8 mouse cellular contexts compared by ENCODE assay signal in genomic region chr2:131909683-131910572, GRCm38 (mm10). TPM values are rescaled to one million over a fixed set of nuclear protein-coding genes. Genes with fewer than 3 reads are reported as not detected.
A peak's percentile ranks its signal among the peaks of the same experiment; 100 is the strongest.
DNase-seq lines count a peak whose midpoint lies in the region; ATAC-seq and TF ChIP-seq lines count a peak whose summit lies in the region.

TSS of gene Prnp (plus strand) at chr2:131909928.
TSS of gene Prn (plus strand) at chr2:131909957.

- no peaks in the 10 kb centered on the region for H3K27me3 ChIP-seq in heart, embryonic 12.5 days (replicated peaks)
- H3K27me3 ChIP-seq in kidney, postnatal 0 days (ENCODE audit: insufficient read depth, low read length) = no peaks in the 10 kb centered on the region
- H3K27me3 ChIP-seq in liver, embryonic 11.5 days (replicated peaks; ENCODE audit: control insufficient read depth, insufficient read depth, low read length) = no peaks in the 10 kb centered on the region
- no peaks in the 10 kb centered on the region for H3K27me3 ChIP-seq in stomach, embryonic 14.5 days (ENCODE audit: control insufficient read depth, insufficient read depth, low read length)

- 5% methylated on average over 51 of the region's 52 CpGs for WGBS in heart, embryonic 12.5 days
- WGBS in kidney, postnatal 0 days = 6% methylated on average over 47 of the region's 52 CpGs
- WGBS in liver, embryonic 11.5 days = 6% methylated on average over 52 of the region's 52 CpGs
- WGBS in stomach, embryonic 14.5 days = 5% methylated on average over 52 of the region's 52 CpGs

- no peak for TF ChIP-seq CTCF in kidney, postnatal 0 days (IDR thresholded peaks at IDR 0.05; ENCODE audit: low read depth)

- H3K9me3 ChIP-seq in heart, embryonic 12.5 days (replicated peaks) = no peaks in the 10 kb centered on the region
- no peaks in the 10 kb centered on the region for H3K9me3 ChIP-seq in kidney, postnatal 0 days (replicated peaks; ENCODE audit: low read length)
- H3K9me3 ChIP-seq in liver, embryonic 11.5 days (ENCODE audit: control insufficient read depth, low read length) = no peaks in the 10 kb centered on the region
- H3K9me3 ChIP-seq in stomach, embryonic 14.5 days (ENCODE audit: control insufficient read depth, low read depth, low read length) = no peaks in the 10 kb centered on the region

- H3K9ac ChIP-seq in heart, embryonic 12.5 days = peak within 1 kb of the TSS; percentile 80
- H3K9ac ChIP-seq in kidney, postnatal 0 days (ENCODE audit: low read depth, low read length) = peak within 1 kb of the TSS; percentile 75
- H3K9ac ChIP-seq in liver, embryonic 11.5 days (ENCODE audit: low read depth, low read length) = peak within 1 kb of the TSS; percentile 90
- H3K9ac ChIP-seq in stomach, embryonic 14.5 days (replicated peaks; ENCODE audit: low read depth, low read length) = peak within 1 kb of the TSS; percentile 58

- H3K4me2 ChIP-seq in heart, embryonic 12.5 days = peak within 1 kb of the TSS; percentile 67
- H3K4me2 ChIP-seq in kidney, postnatal 0 days (ENCODE audit: low read length) = peak within 1 kb of the TSS; percentile 84
- peak within 1 kb of the TSS; percentile 73 for H3K4me2 ChIP-seq in liver, embryonic 11.5 days
- peak within 1 kb of the TSS; percentile 71 for H3K4me2 ChIP-seq in stomach, embryonic 14.5 days (replicated peaks; ENCODE audit: low read depth, low read length)

- peak; percentile 85 for ATAC-seq in erythroid progenitor cell, adult 5-6 weeks (replicated peaks; ENCODE audit: low FRiP score, poor library complexity, severe bottlenecking)
- ATAC-seq in heart, embryonic 12.5 days (ENCODE audit: insufficient number of reproducible peaks, low FRiP score) = peak; percentile 94
- peak; percentile 90 for ATAC-seq in kidney, postnatal 0 days (replicated peaks; ENCODE audit: low FRiP score, low read depth)
- ATAC-seq in liver, embryonic 11.5 days (replicated peaks; ENCODE audit: low FRiP score) = peak; percentile 87
- ATAC-seq in stomach, embryonic 14.5 days (ENCODE audit: insufficient number of reproducible peaks, insufficient read depth, low FRiP score, low read depth) = peak; percentile 94

- H3K27ac ChIP-seq in heart, embryonic 12.5 days (ENCODE audit: poor library complexity, severe bottlenecking) = peak within 1 kb of the TSS; percentile 77
- H3K27ac ChIP-seq in kidney, postnatal 0 days = peak within 1 kb of the TSS; percentile 80
- H3K27ac ChIP-seq in liver, embryonic 11.5 days (ENCODE audit: low read depth, low read length) = no peak within 1 kb of the TSS
- peak within 1 kb of the TSS; percentile 74 for H3K27ac ChIP-seq in stomach, embryonic 14.5 days (ENCODE audit: low read length)

- no peaks in the 10 kb centered on the region for H3K36me3 ChIP-seq in heart, embryonic 12.5 days
- no peaks in the 10 kb centered on the region for H3K36me3 ChIP-seq in kidney, postnatal 0 days (ENCODE audit: insufficient read depth, low read length)
- H3K36me3 ChIP-seq in liver, embryonic 11.5 days (ENCODE audit: control insufficient read depth, insufficient read depth, low read length) = no peaks in the 10 kb centered on the region
- no peaks in the 10 kb centered on the region for H3K36me3 ChIP-seq in stomach, embryonic 14.5 days (ENCODE audit: control insufficient read depth, insufficient read depth, low read length)

- H3K4me1 ChIP-seq in heart, embryonic 12.5 days (replicated peaks) = peaks cover 20% of the 10 kb centered on the region
- peaks cover 12% of the 10 kb centered on the region; the same call in 1 of the 2 replicates for H3K4me1 ChIP-seq in kidney, postnatal 0 days (replicated peaks; ENCODE audit: insufficient read depth, low read length)
- peaks cover 9% of the 10 kb centered on the region for H3K4me1 ChIP-seq in liver, embryonic 11.5 days (replicated peaks; ENCODE audit: control insufficient read depth, insufficient read depth, low read length)
- H3K4me1 ChIP-seq in stomach, embryonic 14.5 days (ENCODE audit: control insufficient read depth, insufficient read depth, low read length) = peaks cover 4% of the 10 kb centered on the region

- DNase-seq in CD4-positive helper T cell, adult 2 months (ENCODE audit: low read depth, low spot score) = peak; percentile 93
- peak; percentile 86 for DNase-seq in brain, embryonic 18.5 days (ENCODE audit: low read depth, low spot score)
- DNase-seq in kidney, postnatal 0 days (ENCODE audit: low spot score) = peak; percentile 97
- DNase-seq in liver, embryonic 11.5 days (ENCODE audit: low spot score) = peak; percentile 95
- DNase-seq in naive thymus-derived CD4-positive, alpha-beta T cell, adult 2 months (ENCODE audit: low read depth) = peak; percentile 94

- peak within 1 kb of the TSS; percentile 65 for H3K4me3 ChIP-seq in heart, embryonic 12.5 days
- peak within 1 kb of the TSS; percentile 63 for H3K4me3 ChIP-seq in kidney, postnatal 0 days (replicated peaks; ENCODE audit: low read depth, low read length)
- peak within 1 kb of the TSS; percentile 77 for H3K4me3 ChIP-seq in liver, embryonic 11.5 days (ENCODE audit: low read depth, low read length)
- peak within 1 kb of the TSS; percentile 68 for H3K4me3 ChIP-seq in stomach, embryonic 14.5 days (ENCODE audit: low read depth, low read length)

RNA-seq across cellular contexts. Expression of gene Prnp, which starts in this region (rescaled TPM):
- total RNA-seq in erythroid progenitor cell, adult 5-6 weeks (2015; ENCODE audit: low replicate concordance) = 139 and 159 TPM in 2 replicates
- 175 and 177 TPM in 2 replicates for total RNA-seq in erythroid progenitor cell, adult 5-6 weeks (2017; ENCODE audit: low replicate concordance)
- polyA plus RNA-seq in heart, embryonic 12.5 days (2016; fragmentation: Nextera tagmentation; extraction: Ambion mirVana) = 83.6 and 89.1 TPM in 2 replicates
- polyA plus RNA-seq in kidney, postnatal 0 days (2015; fragmentation: Nextera tagmentation; extraction: Ambion mirVana) = 63.8 and 69.9 TPM in 2 replicates
- 32.6 and 33.3 TPM in 2 replicates for polyA plus RNA-seq in liver, embryonic 11.5 days (2014; fragmentation: Nextera tagmentation; extraction: Ambion mirVana)
- 65.5 and 70.1 TPM in 2 replicates for polyA plus RNA-seq in stomach, embryonic 14.5 days (2014; fragmentation: Nextera tagmentation; extraction: Ambion mirVana)

RNA-seq across cellular contexts. Expression of gene Prn, which starts in this region (rescaled TPM):
- not detected in 2 replicates for total RNA-seq in erythroid progenitor cell, adult 5-6 weeks (2015; ENCODE audit: low replicate concordance)
- total RNA-seq in erythroid progenitor cell, adult 5-6 weeks (2017; ENCODE audit: low replicate concordance) = not detected in 2 replicates
- 0.24 TPM in 1 of 2 replicates, not detected in the other for polyA plus RNA-seq in heart, embryonic 12.5 days (2016; fragmentation: Nextera tagmentation; extraction: Ambion mirVana)
- 0.20 TPM in 1 of 2 replicates, not detected in the other for polyA plus RNA-seq in kidney, postnatal 0 days (2015; fragmentation: Nextera tagmentation; extraction: Ambion mirVana)
- 0.25 TPM in 1 of 2 replicates, not detected in the other for polyA plus RNA-seq in liver, embryonic 11.5 days (2014; fragmentation: Nextera tagmentation; extraction: Ambion mirVana)
- not detected in 2 replicates for polyA plus RNA-seq in stomach, embryonic 14.5 days (2014; fragmentation: Nextera tagmentation; extraction: Ambion mirVana)
